Mouse (Mus musculus) heart, postnatal 14 days (tissue): ENCODE data around the gene Gm16381. TPM values are rescaled to one million over a fixed set of nuclear protein-coding genes. Genes with fewer than 3 reads are reported as not detected.
"Not testable (repeated sequence)": the region's sequence is repeated elsewhere in the genome, so short reads cannot be mapped to it uniquely, and the experiment has no call there.

Experiments used
- DNase-seq, 2 experiments: peaks; one replicate each; pipeline ENCODE4 v3.0.0; 2021 to 2022
- intact Hi-C: fragments of 180-260 bp; cut with DNase I; formaldehyde crosslinking; loops from one replicate; pipeline ENCODE4 v1.15.1; 2025
- long read RNA-seq, 2 experiments: library from polyadenylated mRNA; stranded (forward); transcript quantifications; one replicate each; pipeline ENCODE4 v2.0.0; 2021
- total RNA-seq, 2 experiments: library from RNA; stranded (reverse); gene quantifications; 2 replicates each; pipeline ENCODE4 v1.2.3; 2021

Gene Gm16381
- not detected for total RNA-seq
- long read RNA-seq, experiment 1: 0 reads
- long read RNA-seq, experiment 2: 0 reads

- DNase-seq, intact Hi-C loops: not testable (repeated sequence)
Measured at GRCm38 (mm10) chr12:87644520-87644919, at the start of gene Gm16381. Gene Gm16381, minus strand, starts transcription at chr12:87644620.

GRCm38 (mm10) chr12:87652916-87653703 is 8.7 kb upstream of the Gm16381 start:
- DNase-seq, intact Hi-C loops: not testable (repeated sequence)

GRCm38 (mm10) chr12:87618569-87618968 is 25.9 kb downstream of the Gm16381 start, which contains the start of gene Gm4027:
Gene Gm4027, plus strand, starts transcription at chr12:87618869.
- DNase-seq, intact Hi-C loops: not testable (repeated sequence)

GRCm38 (mm10) chr12:87602388-87602787 is 42.0 kb downstream of the Gm16381 start, which contains the start of gene Oog1:
Gene Oog1, plus strand, starts transcription at chr12:87602688.
- intact Hi-C loops, DNase-seq: not testable (repeated sequence)

- DNase-seq, intact Hi-C loops: not testable (repeated sequence)
Measured at GRCm38 (mm10) chr12:87601388-87601787, 43.0 kb downstream of the Gm16381 start.

Other genes starting within 250 kb of the Gm16381 start
- 100 to 1,000 TPM; 140 to 162 TPM for gene Slirp, start 200.7 kb downstream of the Gm16381 start, total RNA-seq
- gene Alkbh1, start 200.6 kb downstream of the Gm16381 start, total RNA-seq: 10 to 100 TPM; 11.2 to 12.9 TPM
- 10 to 100 TPM; 40.5 to 42.8 TPM for gene Snw1, start 172.3 kb downstream of the Gm16381 start, total RNA-seq
- not detected for gene Gm5788, start 149.9 kb downstream of the Gm16381 start, total RNA-seq
- not detected for gene Gm8300, start 130.3 kb downstream of the Gm16381 start, total RNA-seq
- not detected for gene Oog1, start 41.9 kb downstream of the Gm16381 start, total RNA-seq
- gene Gm4027, start 25.8 kb downstream of the Gm16381 start, total RNA-seq: not detected
- gene Gm21319, start 131.1 kb upstream of the Gm16381 start, total RNA-seq: not detected
- gene Gm21936, start 150.9 kb upstream of the Gm16381 start, total RNA-seq: not detected
- not detected for gene BB287469, start 172.0 kb upstream of the Gm16381 start, total RNA-seq
- not detected for gene Gm2001, start 197.7 kb upstream of the Gm16381 start, total RNA-seq
- not detected for gene Gm2016, start 229.5 kb upstream of the Gm16381 start, total RNA-seq